Mouse (Mus musculus): ENCODE data around the gene Rcbtb1. TPM values are rescaled to one million over a fixed set of nuclear protein-coding genes. Genes with fewer than 3 reads are reported as not detected.
"Not testable (repeated sequence)": the region's sequence is repeated elsewhere in the genome, so short reads cannot be mapped to it uniquely, and the experiment has no call there.

Rcbtb1 gene
- polyA plus RNA-seq, 1 experiment from 2014 or later: 28.3 TPM

GRCm38 (mm10) chr14:59219241-59219640 lies 18.2 kb downstream of the Rcbtb1 start:
- H3K27ac ChIP-seq: no peak overlapping the region
- H3K9ac ChIP-seq (ENCODE audit: low read depth, low read length): no peak overlapping the region
- H3K9me3 ChIP-seq (replicated peaks; ENCODE audit: low read length): no peaks in the 10 kb centered on the region
- no peak for ATAC-seq (replicated peaks; ENCODE audit: low FRiP score, low read depth)
- no peaks in the 10 kb centered on the region for H3K4me1 ChIP-seq (replicated peaks; ENCODE audit: insufficient read depth, low read length)
- WGBS: 78% methylated on average over 3 of the region's 3 CpGs
- no peak for DNase-seq (ENCODE audit: low spot score)
- peaks cover 28% of the 10 kb centered on the region for H3K36me3 ChIP-seq (ENCODE audit: insufficient read depth, low read length)
- no peak for TF ChIP-seq CTCF (IDR thresholded peaks at IDR 0.05; ENCODE audit: low read depth)
- no peak overlapping the region for H3K4me3 ChIP-seq (replicated peaks; ENCODE audit: low read depth, low read length)
- no peak overlapping the region for H3K4me2 ChIP-seq (ENCODE audit: low read length)
- H3K27me3 ChIP-seq (ENCODE audit: insufficient read depth, low read length): no peaks in the 10 kb centered on the region

GRCm38 (mm10) chr14:59226240-59226639 lies 25.2 kb downstream of the Rcbtb1 start:
- Histone ChIP-seq H3K9me3 (replicated peaks; ENCODE audit: low read length) (no peaks in the 10 kb centered on the region), H3K27me3 (ENCODE audit: insufficient read depth, low read length) (no peaks in the 10 kb centered on the region), H3K4me3 (replicated peaks; ENCODE audit: low read depth, low read length) (no peak overlapping the region), H3K4me1 (replicated peaks; ENCODE audit: insufficient read depth, low read length) (no peaks in the 10 kb centered on the region), H3K9ac (ENCODE audit: low read depth, low read length) (no peak overlapping the region), H3K27ac (no peak overlapping the region), H3K4me2 (ENCODE audit: low read length) (no peak overlapping the region), H3K36me3 (ENCODE audit: insufficient read depth, low read length) (peaks cover 64% of the 10 kb centered on the region)
- whole genome bisulfite sequencing: 95% methylated on average over 11 of the region's 11 CpGs
- no peak for ATAC-seq (replicated peaks; ENCODE audit: low FRiP score, low read depth)
- DNase-seq (ENCODE audit: low spot score): no peak
- TF ChIP-seq CTCF (IDR thresholded peaks at IDR 0.05; ENCODE audit: low read depth): no peak

DNA sequence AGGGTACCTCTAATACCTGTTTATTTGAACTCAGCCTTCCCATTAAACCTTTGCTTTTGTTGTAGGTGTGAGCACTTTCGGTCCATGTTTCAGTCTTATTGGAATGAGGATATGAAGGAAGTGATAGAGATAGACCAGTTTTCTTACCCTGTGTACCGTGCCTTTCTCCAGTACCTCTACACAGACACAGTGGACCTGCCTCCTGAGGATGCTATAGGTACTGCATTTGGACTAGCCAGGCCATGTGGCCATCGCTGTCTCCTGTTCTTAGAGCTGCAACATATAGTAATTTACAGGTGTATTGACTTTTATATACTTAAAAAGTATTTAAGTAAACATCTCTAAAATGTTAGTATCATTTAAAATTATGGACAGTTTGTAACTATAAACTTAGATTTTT lies 28.8 kb downstream of the Rcbtb1 start:
- Histone ChIP-seq H3K4me3 (replicated peaks; ENCODE audit: low read depth, low read length) (no peak overlapping the region), H3K4me2 (ENCODE audit: low read length) (no peak overlapping the region), H3K9ac (ENCODE audit: low read depth, low read length) (no peak overlapping the region), H3K36me3 (ENCODE audit: insufficient read depth, low read length) (peaks cover 72% of the 10 kb centered on the region), H3K9me3 (replicated peaks; ENCODE audit: low read length) (no peaks in the 10 kb centered on the region), H3K27me3 (ENCODE audit: insufficient read depth, low read length) (no peaks in the 10 kb centered on the region), H3K4me1 (replicated peaks; ENCODE audit: insufficient read depth, low read length) (no peaks in the 10 kb centered on the region), H3K27ac (no peak overlapping the region)
- no peak for ATAC-seq (replicated peaks; ENCODE audit: low FRiP score, low read depth)
- 97% methylated on average over 3 of the region's 3 CpGs for WGBS
- no peak for DNase-seq (ENCODE audit: low spot score)
- peak; percentile 25; the same call in 1 of the 2 replicates for TF ChIP-seq CTCF (IDR thresholded peaks at IDR 0.05; ENCODE audit: low read depth)

GRCm38 (mm10) chr14:59230331-59230966 lies 29.4 kb downstream of the Rcbtb1 start:
- H3K36me3 ChIP-seq (ENCODE audit: insufficient read depth, low read length): peaks cover 76% of the 10 kb centered on the region
- TF ChIP-seq CTCF (IDR thresholded peaks at IDR 0.05; ENCODE audit: low read depth): no peak
- H3K4me2 ChIP-seq (ENCODE audit: low read length): no peak overlapping the region
- H3K27ac ChIP-seq: no peak overlapping the region
- ATAC-seq (replicated peaks; ENCODE audit: low FRiP score, low read depth) (no peak), DNase-seq (ENCODE audit: low spot score) (no peak)
- H3K4me3 ChIP-seq (replicated peaks; ENCODE audit: low read depth, low read length): no peak overlapping the region
- H3K9ac ChIP-seq (ENCODE audit: low read depth, low read length): no peak overlapping the region
- H3K9me3 ChIP-seq (replicated peaks; ENCODE audit: low read length): no peaks in the 10 kb centered on the region
- no peaks in the 10 kb centered on the region for H3K4me1 ChIP-seq (replicated peaks; ENCODE audit: insufficient read depth, low read length)
- no peaks in the 10 kb centered on the region for H3K27me3 ChIP-seq (ENCODE audit: insufficient read depth, low read length)
- 93% methylated on average over 21 of the region's 21 CpGs for WGBS

DNA sequence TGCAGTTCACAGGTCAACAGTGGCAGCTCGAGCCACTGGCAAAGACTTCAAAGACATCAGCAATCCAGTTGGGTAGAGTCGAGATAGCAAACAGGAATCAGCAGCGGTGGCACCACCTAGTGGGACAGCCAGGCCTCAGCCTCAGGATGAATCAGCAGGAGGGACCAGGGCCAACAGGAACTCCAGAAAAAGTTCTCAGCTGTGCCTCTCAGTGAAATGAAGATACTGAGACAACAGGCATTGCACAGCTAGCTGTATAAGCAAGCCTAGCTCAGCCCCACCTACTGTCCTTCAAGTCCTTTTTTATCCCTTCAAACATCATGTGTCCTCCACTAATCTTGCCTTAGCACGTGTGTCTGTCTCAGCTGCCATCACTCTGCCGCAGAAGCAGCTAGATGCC lies 31.0 kb downstream of the Rcbtb1 start:
- Histone ChIP-seq H3K4me3 (replicated peaks; ENCODE audit: low read depth, low read length) (no peak overlapping the region), H3K27ac (no peak overlapping the region), H3K9ac (ENCODE audit: low read depth, low read length) (no peak overlapping the region), H3K36me3 (ENCODE audit: insufficient read depth, low read length) (peaks cover 71% of the 10 kb centered on the region), H3K27me3 (ENCODE audit: insufficient read depth, low read length) (no peaks in the 10 kb centered on the region), H3K4me1 (replicated peaks; ENCODE audit: insufficient read depth, low read length) (no peaks in the 10 kb centered on the region), H3K4me2 (ENCODE audit: low read length) (no peak overlapping the region), H3K9me3 (replicated peaks; ENCODE audit: low read length) (no peaks in the 10 kb centered on the region)
- 69% methylated on average over 5 of the region's 5 CpGs for WGBS
- DNase-seq (ENCODE audit: low spot score) (peak; percentile 14), ATAC-seq (replicated peaks; ENCODE audit: low FRiP score, low read depth) (no peak)
- TF ChIP-seq CTCF (IDR thresholded peaks at IDR 0.05; ENCODE audit: low read depth): peak; percentile 53

DNA sequence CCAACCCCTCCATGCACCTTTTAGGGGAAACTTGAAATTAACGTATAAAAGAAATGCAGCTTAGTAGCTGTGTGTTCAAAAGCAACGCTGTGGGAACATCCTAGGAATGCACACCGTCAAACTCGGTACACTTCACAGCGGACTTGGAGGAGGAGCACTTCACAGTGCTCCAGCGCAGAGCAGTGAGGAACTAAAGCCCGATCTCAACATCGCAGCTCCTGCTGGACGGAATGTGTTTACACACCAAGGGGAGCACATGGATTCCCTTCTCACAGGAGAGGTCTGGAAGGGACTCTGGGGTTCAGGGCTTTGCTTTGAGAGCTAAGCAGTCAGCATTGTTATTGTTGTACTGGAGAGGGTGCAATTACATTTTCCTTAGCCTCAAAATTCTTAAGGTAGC lies 32.6 kb downstream of the Rcbtb1 start:
- peaks cover 60% of the 10 kb centered on the region for H3K36me3 ChIP-seq (ENCODE audit: insufficient read depth, low read length)
- no peaks in the 10 kb centered on the region for H3K4me1 ChIP-seq (replicated peaks; ENCODE audit: insufficient read depth, low read length)
- H3K27me3 ChIP-seq (ENCODE audit: insufficient read depth, low read length): no peaks in the 10 kb centered on the region
- no peak overlapping the region for H3K4me3 ChIP-seq (replicated peaks; ENCODE audit: low read depth, low read length)
- DNase-seq (ENCODE audit: low spot score): no peak
- WGBS: 95% methylated on average over 9 of the region's 9 CpGs
- no peaks in the 10 kb centered on the region for H3K9me3 ChIP-seq (replicated peaks; ENCODE audit: low read length)
- no peak overlapping the region for H3K4me2 ChIP-seq (ENCODE audit: low read length)
- no peak overlapping the region for H3K9ac ChIP-seq (ENCODE audit: low read depth, low read length)
- ATAC-seq (replicated peaks; ENCODE audit: low FRiP score, low read depth): no peak
- H3K27ac ChIP-seq: no peak overlapping the region
- TF ChIP-seq CTCF (IDR thresholded peaks at IDR 0.05; ENCODE audit: low read depth): no peak

DNA sequence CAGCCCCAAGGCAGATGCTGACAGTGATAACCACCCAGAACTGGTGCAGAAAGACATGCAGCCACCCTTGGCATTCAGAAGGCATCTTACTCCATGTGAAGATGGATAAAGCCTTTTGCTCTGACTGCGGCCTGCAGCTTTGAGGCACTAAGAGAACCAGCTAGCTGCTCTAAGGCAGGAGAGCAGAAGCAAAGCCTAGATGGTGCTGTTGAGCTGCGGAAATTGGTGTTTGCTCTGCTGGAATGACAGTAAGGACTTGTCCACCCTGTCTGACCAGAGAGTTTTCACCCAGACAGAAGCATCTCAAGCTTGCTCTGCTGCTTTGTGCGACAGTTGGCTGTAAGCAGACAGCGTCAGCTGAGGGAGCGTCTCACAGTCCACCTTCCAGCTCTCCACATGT lies 49.3 kb downstream of the Rcbtb1 start:
- H3K4me3 ChIP-seq (replicated peaks; ENCODE audit: low read depth, low read length); ATAC-seq (replicated peaks; ENCODE audit: low FRiP score, low read depth); H3K4me2 ChIP-seq (ENCODE audit: low read length); H3K9me3 ChIP-seq (replicated peaks; ENCODE audit: low read length); H3K27ac ChIP-seq; H3K4me1 ChIP-seq (replicated peaks; ENCODE audit: insufficient read depth, low read length); H3K36me3 ChIP-seq (ENCODE audit: insufficient read depth, low read length); H3K9ac ChIP-seq (ENCODE audit: low read depth, low read length); H3K27me3 ChIP-seq (ENCODE audit: insufficient read depth, low read length): not testable (repeated sequence)
- peak; percentile 49 for DNase-seq (ENCODE audit: low spot score)
- 57% methylated on average over 5 of the region's 5 CpGs for WGBS
- TF ChIP-seq CTCF (IDR thresholded peaks at IDR 0.05; ENCODE audit: low read depth): peak; percentile 62

GRCm38 (mm10) chr14:59255861-59256260 lies 54.9 kb downstream of the Rcbtb1 start:
- 85% methylated on average over 1 of the region's 1 CpGs for WGBS
- H3K9me3 ChIP-seq (replicated peaks; ENCODE audit: low read length); H3K27me3 ChIP-seq (ENCODE audit: insufficient read depth, low read length); ATAC-seq (replicated peaks; ENCODE audit: low FRiP score, low read depth); H3K9ac ChIP-seq (ENCODE audit: low read depth, low read length); H3K4me3 ChIP-seq (replicated peaks; ENCODE audit: low read depth, low read length); DNase-seq (ENCODE audit: low spot score); H3K27ac ChIP-seq; H3K4me2 ChIP-seq (ENCODE audit: low read length); H3K36me3 ChIP-seq (ENCODE audit: insufficient read depth, low read length); H3K4me1 ChIP-seq (replicated peaks; ENCODE audit: insufficient read depth, low read length): not testable (repeated sequence)

Measured in kidney, postnatal 0 days (tissue).